Mouse (Mus musculus) erythroblast, adult 5-6 weeks (primary cell): ENCODE data around the gene Fbxl8. TPM values are rescaled to one million over a fixed set of nuclear protein-coding genes. Genes with fewer than 3 reads are reported as not detected.
"Not testable (repeated sequence)": the region's sequence is repeated elsewhere in the genome, so short reads cannot be mapped to it uniquely, and the experiment has no call there.

ENCODE experiments used
- ATAC-seq: replicated peaks from 2 replicates; pipeline ENCODE4 v1.8.0; 2016; ENCODE audit warnings: moderate number of reproducible peaks, mild to moderate bottlenecking, moderate TSS enrichment, inconsistent platforms; ENCODE audit not compliant: poor library complexity, low FRiP score, severe bottlenecking
- total RNA-seq, 2 experiments: library from RNA; stranded (forward) in 1 of 2; stranded (reverse) in 1 of 2; fragments of 150-400 nt in 1 of 2; fragments of 200-764, 138-1000 nt in 1 of 2; gene quantifications; 2 replicates each; pipeline versions ENCODE4 v1.2.3 to v1.2.4; 2015 to 2017; ENCODE audit warnings: low replicate concordance in 2 of 2

Fbxl8 gene
- total RNA-seq, 2 experiments from 2014 or later, result 0.94 to 3.5 TPM

GRCm38 (mm10) chr8:105276292-105277120 lies 12.1 kb downstream of the Fbxl8 start:
- peak; percentile 37; the same call in 1 of the 2 replicates for ATAC-seq

DNA sequence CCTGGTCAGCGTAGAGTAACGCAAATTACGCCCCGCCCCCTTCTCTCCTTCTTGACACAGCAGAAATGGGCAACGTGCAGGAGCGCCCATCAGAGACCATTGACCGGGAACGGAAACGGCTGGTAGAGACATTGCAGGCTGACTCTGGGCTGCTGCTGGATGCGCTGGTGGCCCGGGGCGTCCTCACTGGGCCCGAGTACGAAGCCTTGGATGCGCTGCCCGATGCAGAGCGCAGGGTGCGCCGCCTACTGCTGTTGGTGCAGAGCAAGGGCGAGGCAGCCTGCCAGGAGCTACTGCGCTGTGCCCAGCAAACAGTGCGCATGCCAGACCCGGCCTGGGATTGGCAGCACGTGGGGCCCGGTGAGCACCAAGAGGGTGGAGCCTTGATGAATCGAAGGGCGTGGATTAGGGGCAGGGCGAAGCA lies 14.5 kb downstream of the Fbxl8 start:
- ATAC-seq, result peak; percentile 79

- ATAC-seq, result no peak
Measured at GRCm38 (mm10) chr8:105280567-105280966, 16.1 kb downstream of the Fbxl8 start.

GRCm38 (mm10) chr8:105281821-105282220 lies 17.4 kb downstream of the Fbxl8 start:
- ATAC-seq, result no peak

DNA sequence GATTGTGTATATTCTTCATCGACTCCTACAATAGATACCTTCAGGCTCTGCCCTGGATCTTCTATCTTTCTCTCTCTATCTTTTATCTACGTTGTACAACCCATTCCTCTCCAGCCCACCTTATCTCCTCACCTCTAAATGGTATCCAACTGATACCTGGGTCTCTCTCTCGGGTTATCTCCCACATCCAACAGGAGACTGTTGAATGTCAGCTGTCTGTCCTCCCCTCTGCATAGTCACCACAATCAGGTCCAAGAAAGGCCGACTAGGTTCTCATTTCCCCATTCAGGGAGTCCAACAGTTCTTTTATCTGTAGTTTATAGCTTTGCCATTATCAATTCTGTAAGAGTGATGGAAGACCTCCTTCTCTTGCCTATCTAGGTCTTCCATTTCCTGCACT lies 17.8 kb downstream of the Fbxl8 start:
- ATAC-seq, result no peak

- ATAC-seq, result peak; percentile 66
Measured at GRCm38 (mm10) chr8:105283074-105283473, 18.6 kb downstream of the Fbxl8 start.

GRCm38 (mm10) chr8:105285514-105285913 lies 21.1 kb downstream of the Fbxl8 start:
- ATAC-seq, result no peak

- no peak for ATAC-seq
Measured at GRCm38 (mm10) chr8:105286907-105287306, 22.5 kb downstream of the Fbxl8 start.

GRCm38 (mm10) chr8:105288231-105288630 lies 23.8 kb downstream of the Fbxl8 start:
- no peak for ATAC-seq

DNA sequence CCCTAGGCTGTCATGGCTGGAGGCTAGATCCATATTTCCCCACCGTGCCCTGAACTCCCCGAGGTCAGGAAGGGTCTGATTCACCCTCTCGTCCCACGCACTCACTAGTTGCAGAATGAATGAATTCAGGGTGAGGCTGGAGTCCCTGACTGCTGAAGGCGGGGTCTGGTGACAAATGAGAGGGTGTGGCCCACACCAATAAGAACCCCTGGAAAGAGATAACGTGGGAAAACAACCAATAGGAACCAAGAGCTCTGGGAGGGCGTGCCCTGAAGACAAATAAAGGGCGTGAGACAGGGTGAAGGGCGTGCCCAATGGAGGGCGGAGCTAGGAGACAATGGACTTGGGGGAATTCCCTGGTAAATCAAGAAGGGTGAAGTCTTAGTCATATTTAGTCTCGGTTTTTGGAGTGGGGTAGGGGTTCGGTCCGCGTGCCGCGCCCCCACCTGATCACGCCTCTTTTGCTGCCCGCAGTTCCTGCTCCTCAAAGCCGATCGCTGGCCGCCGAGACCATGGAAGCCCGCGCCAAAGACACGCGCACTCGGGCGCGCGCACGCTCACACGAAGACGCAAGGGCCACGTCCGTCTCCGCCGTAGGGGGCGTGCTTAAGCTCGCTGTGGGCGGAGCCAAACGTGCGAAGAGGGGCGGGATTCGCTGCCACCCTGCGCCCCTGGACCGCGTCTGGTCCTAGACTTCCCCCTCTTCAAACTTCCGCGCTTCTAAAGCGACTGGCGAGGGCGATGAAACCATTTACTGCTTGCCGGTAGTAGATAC lies 24.7 kb downstream of the Fbxl8 start:
- ATAC-seq, result peak; percentile 58

- 0 out of 2 replicates have a peak, but pooled peaks have one; percentile 15 for ATAC-seq
Measured at GRCm38 (mm10) chr8:105289805-105290460, 25.5 kb downstream of the Fbxl8 start, which contains the start of gene 4931428F04Rik. Gene 4931428F04Rik (minus strand): TSS chr8:105289864.

GRCm38 (mm10) chr8:105290554-105291314 lies 26.3 kb downstream of the Fbxl8 start:
- peak; percentile 76 for ATAC-seq

DNA sequence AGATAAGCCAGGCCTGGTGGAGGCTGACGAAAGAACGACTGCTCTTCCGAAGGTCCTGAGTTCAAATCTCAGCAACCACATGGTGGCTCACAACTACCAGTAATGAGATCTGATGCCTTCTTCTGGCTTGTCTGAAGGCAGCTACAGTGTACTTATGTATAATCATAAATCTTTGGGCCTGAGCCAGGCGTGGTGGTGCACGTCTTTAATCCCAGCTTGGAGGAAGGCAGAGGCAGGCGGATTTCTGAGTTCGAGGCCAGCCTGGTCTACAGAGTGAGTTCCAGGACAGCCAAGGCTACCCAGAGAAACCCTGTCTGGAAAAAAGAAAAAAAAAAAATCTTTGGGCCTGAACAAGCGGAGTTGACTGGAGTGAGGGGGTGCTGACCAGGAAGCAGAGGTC lies 26.9 kb downstream of the Fbxl8 start:
- ATAC-seq, result not testable (repeated sequence)

GRCm38 (mm10) chr8:105291802-105292201 lies 27.4 kb downstream of the Fbxl8 start:
- not testable (repeated sequence) for ATAC-seq

- ATAC-seq, result no peak
Measured at GRCm38 (mm10) chr8:105292471-105292870, 28.0 kb downstream of the Fbxl8 start.

DNA sequence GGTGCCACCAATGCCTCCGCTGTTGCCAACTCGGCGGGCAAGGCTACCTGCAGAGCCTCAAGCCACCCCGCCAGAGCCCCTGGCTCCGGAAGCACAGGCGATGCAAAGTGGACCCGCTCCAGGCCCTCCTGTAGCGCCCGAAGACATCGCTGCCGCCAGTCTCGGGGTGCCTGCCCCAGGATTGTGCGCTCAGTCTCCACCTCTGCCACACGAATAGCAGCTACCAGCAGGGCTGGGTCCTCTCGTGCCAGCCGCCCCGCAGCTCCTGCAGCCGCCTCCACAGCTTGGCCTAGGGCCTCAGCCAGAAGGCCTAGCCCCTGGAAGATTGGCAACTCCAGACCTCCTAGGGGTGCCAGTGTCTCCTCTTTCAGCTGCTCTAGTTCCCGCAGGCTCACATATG lies 29.0 kb downstream of the Fbxl8 start:
- no peak for ATAC-seq

DNA sequence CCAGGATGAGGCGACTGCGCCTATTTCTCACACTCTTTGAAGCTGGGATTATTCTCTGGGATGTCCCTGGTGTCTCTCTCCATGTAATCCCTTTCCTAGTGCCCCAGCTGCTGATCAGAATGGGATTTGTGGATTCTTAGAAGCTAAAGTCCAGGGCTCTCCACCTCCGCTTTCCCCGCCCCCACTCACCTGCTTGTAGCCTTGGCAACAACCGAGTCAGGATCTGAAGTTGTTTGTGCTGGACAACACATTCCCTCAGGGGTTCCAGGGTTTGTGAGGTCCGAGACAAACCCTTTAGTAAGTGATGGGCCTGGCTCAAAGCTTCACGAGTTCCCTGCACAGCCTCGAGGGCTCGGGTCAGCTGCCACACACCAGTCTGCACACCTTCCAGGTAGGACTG lies 30.3 kb downstream of the Fbxl8 start:
- ATAC-seq, result no peak

DNA sequence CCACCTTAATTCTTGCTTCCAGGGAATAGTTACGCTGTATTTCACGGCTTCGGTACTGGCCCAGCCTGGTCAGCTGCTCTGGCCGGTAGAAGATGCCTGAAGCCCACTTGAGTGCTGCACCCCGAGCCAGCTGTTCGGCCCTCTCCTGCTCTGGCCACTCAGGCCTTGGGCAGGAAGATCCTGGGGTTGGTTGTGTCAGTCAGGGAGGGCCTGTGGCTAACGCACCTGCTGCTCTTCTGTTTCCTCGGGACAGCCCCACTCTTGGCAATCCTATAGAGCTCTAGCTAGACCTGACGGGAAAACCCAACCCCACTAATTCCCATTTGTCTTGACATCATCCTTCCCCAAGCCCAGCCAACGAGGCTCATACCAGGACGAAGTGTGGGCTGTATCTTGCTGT lies 30.8 kb downstream of the Fbxl8 start:
- no peak for ATAC-seq

DNA sequence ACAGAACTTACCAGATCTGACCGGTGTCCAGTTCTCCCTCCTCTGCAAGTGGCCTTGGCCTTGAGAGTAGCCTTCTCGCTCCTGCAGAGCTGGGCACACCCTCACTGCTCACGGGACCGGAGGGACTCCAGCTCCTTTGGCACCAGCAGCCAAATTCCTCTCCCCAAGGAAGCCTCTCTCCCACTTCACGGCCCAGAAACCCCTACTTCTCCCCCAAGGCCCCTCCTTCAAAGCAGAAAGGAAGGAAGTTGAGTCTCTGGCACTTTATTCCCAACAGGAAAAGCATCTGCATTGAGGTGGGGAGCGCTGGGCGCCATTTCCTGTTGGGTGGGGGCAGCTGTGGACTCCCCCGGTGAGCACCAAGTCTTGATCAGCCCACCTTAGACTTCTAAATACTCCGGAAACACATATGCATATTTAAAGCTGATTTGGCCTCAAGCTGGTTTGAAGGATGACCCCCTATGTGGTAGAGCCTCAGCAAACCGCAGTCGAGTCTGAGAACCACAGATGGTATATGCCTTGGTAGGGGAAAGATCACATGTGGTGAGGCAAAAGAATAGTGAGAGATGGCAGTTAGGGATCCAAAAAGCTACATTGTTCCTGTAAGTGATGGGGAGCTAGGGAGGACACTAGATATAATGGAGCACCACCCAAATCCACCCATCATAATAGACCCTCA lies 31.6 kb downstream of the Fbxl8 start, which contains the start of gene Exoc3l:
Gene Exoc3l (minus strand): TSS at position 207 of the 679 bp plus-strand sequence.
- ATAC-seq, result no peak
